Mouse (Mus musculus) common myeloid progenitor, adult 5-6 weeks (primary cell): ENCODE measurements around the gene Brat1. TPM values are rescaled to one million over a fixed set of nuclear protein-coding genes. Genes with fewer than 3 reads are reported as not detected.
"Not testable (repeated sequence)": the region's sequence is repeated elsewhere in the genome, so short reads cannot be mapped to it uniquely, and the experiment has no call there.

Experiments used
- ATAC-seq: replicated peaks from 2 replicates; pipeline ENCODE4 v1.8.0; 2016; ENCODE audit warnings: low read depth, mild to moderate bottlenecking, moderate TSS enrichment, inconsistent platforms; ENCODE audit not compliant: poor library complexity, severe bottlenecking
- total RNA-seq: library from RNA; stranded (forward); fragments of 200-1000, 187-1606 nt; gene quantifications from 2 replicates; pipeline ENCODE4 v1.2.3, GENCODE M21; 2017

The Brat1 gene
- 13.1 and 13.6 TPM in 2 replicates for total RNA-seq

- ATAC-seq, result peak; percentile 77
Measured at GRCm38 (mm10) chr5:140704378-140705251, at the start of gene Brat1. Gene Brat1, plus strand, starts transcription at chr5:140705011.

- no peak for ATAC-seq
Measured at GRCm38 (mm10) chr5:140659607-140660272, 45.1 kb upstream of the Brat1 start.

GRCm38 (mm10) chr5:140660398-140660797 is 44.4 kb upstream of the Brat1 start:
- ATAC-seq, result no peak

- ATAC-seq, result no peak
Measured at GRCm38 (mm10) chr5:140661427-140661826, 43.4 kb upstream of the Brat1 start.

- no peak for ATAC-seq
Measured at GRCm38 (mm10) chr5:140661875-140662643, 42.8 kb upstream of the Brat1 start.

- ATAC-seq, result peak; percentile 67
Measured at GRCm38 (mm10) chr5:140662741-140663592, 41.8 kb upstream of the Brat1 start.

GRCm38 (mm10) chr5:140663621-140664180 is 41.1 kb upstream of the Brat1 start:
- peak; percentile 68 for ATAC-seq

- ATAC-seq, result no peak
Measured at GRCm38 (mm10) chr5:140672115-140672514, 32.7 kb upstream of the Brat1 start.

GRCm38 (mm10) chr5:140672603-140673002 is 32.2 kb upstream of the Brat1 start:
- not testable (repeated sequence) for ATAC-seq

GRCm38 (mm10) chr5:140674036-140674435 is 30.8 kb upstream of the Brat1 start:
- no peak for ATAC-seq

- no peak for ATAC-seq
Measured at GRCm38 (mm10) chr5:140675079-140675478, 29.7 kb upstream of the Brat1 start.

- no peak for ATAC-seq
Measured at GRCm38 (mm10) chr5:140675640-140676039, 29.2 kb upstream of the Brat1 start.

GRCm38 (mm10) chr5:140677137-140677536 is 27.7 kb upstream of the Brat1 start:
- ATAC-seq, result no peak

- no peak for ATAC-seq
Measured at GRCm38 (mm10) chr5:140680051-140680450, 24.8 kb upstream of the Brat1 start.

GRCm38 (mm10) chr5:140680950-140681349 is 23.9 kb upstream of the Brat1 start:
- ATAC-seq, result no peak

- no peak for ATAC-seq
Measured at GRCm38 (mm10) chr5:140682113-140682512, 22.7 kb upstream of the Brat1 start.

- peak; percentile 76; the same call in 1 of the 2 replicates for ATAC-seq
Measured at GRCm38 (mm10) chr5:140684343-140685148, 20.3 kb upstream of the Brat1 start.

GRCm38 (mm10) chr5:140688434-140688833 is 16.4 kb upstream of the Brat1 start:
- no peak for ATAC-seq
